Mouse (Mus musculus) stomach, embryonic 14.5 days (tissue): Measurements from ENCODE around the gene Nes. TPM values are rescaled to one million over a fixed set of nuclear protein-coding genes. Genes with fewer than 3 reads are reported as not detected.
A peak's percentile ranks its signal among the peaks of the same experiment; 100 is the strongest.

Source experiments
- ATAC-seq: fragments of 200-750 bp; cut with Nextera tagmentation; 2 replicates; pipeline ENCODE4 v1.8.0; 2017; ENCODE audit warnings: low read depth, moderate TSS enrichment; ENCODE audit not compliant: insufficient number of reproducible peaks, insufficient read depth, low FRiP score
- H3K27ac ChIP-seq: fragments of 300-500 bp; sonication (generic); 2 replicates; pipeline ENCODE4 v1.5.1; 2014; ENCODE audit warnings: mild to moderate bottlenecking, low read length, moderate library complexity, mixed read lengths
- H3K27me3 ChIP-seq: fragments of 300-500 bp; sonication (generic); 2 replicates; pipeline ENCODE4 v1.6.1; 2014; ENCODE audit warnings: low read length, control low read depth, mixed read lengths; ENCODE audit not compliant: control insufficient read depth, insufficient read depth
- H3K36me3 ChIP-seq: fragments of 300-500 bp; sonication (generic); 2 replicates; pipeline ENCODE4 v1.6.1; 2014; ENCODE audit warnings: mild to moderate bottlenecking, control low read depth, low read length, moderate library complexity, mixed read lengths; ENCODE audit not compliant: control insufficient read depth, insufficient read depth
- H3K4me1 ChIP-seq: fragments of 300-500 bp; sonication (generic); 2 replicates; pipeline ENCODE4 v1.6.1; 2014; ENCODE audit warnings: low read length, control low read depth, mixed read lengths; ENCODE audit not compliant: control insufficient read depth, insufficient read depth
- H3K4me2 ChIP-seq: fragments of 300-500 bp; sonication (generic); replicated peaks from 2 replicates; pipeline ENCODE4 v1.6.1; 2014; ENCODE audit warnings: low read depth, low read length, control low read depth
- H3K4me3 ChIP-seq: fragments of 300-500 bp; sonication (generic); 2 replicates; pipeline ENCODE4 v1.5.1; 2014; ENCODE audit warnings: low read depth, low read length, control low read depth
- H3K9ac ChIP-seq: fragments of 300-500 bp; sonication (generic); replicated peaks from 2 replicates; pipeline ENCODE4 v1.6.1; 2014; ENCODE audit warnings: low read depth, mild to moderate bottlenecking, control low read depth, low read length, moderate library complexity, mixed read lengths
- H3K9me3 ChIP-seq: fragments of 300-500 bp; sonication (generic); 2 replicates; pipeline ENCODE4 v1.6.1; 2016; ENCODE audit warnings: low read depth, low read length, control low read depth; ENCODE audit not compliant: control insufficient read depth
- WGBS: fragments of 180-500 bp; shearing (Covaris S2); extraction: QIAGEN DNeasy Blood & Tissue Kit; methylation state at CpG from one replicate; pipeline ENCODE4 v1.1.7; 2014; 5-methylcytosine and 5-hydroxymethylcytosine counted together
- polyA plus RNA-seq: library from polyadenylated mRNA; unstranded; fragments of >200 nt; fragmentation: Nextera tagmentation; extraction: Ambion mirVana; gene quantifications from 2 replicates; pipeline ENCODE4 v1.2.1, GENCODE M21; 2014

The Nes gene
- polyA plus RNA-seq, 1 experiment from 2014 or later: 10.5 TPM

DNA sequence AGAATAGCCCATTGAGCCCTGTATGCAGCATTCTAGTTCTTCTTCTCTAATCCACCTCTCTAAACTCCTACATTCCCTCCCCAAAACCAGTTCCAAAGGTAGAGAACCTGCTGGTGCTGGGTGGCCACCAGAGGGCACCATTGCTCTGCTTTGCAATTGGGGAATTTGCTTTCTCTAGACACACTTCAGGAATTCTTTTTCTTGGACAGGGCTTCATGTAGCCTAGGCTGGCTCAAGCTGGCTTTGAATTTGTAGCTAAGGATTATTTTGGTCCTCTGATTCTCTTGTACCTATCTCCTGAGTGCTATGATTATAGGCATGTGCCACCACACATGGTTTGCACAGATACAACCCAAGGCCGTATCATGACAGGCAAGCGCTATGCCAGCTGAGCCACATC, 35.1 kb upstream of the Nes start:
- H3K9me3 ChIP-seq: no peaks in the 10 kb centered on the region

DNA sequence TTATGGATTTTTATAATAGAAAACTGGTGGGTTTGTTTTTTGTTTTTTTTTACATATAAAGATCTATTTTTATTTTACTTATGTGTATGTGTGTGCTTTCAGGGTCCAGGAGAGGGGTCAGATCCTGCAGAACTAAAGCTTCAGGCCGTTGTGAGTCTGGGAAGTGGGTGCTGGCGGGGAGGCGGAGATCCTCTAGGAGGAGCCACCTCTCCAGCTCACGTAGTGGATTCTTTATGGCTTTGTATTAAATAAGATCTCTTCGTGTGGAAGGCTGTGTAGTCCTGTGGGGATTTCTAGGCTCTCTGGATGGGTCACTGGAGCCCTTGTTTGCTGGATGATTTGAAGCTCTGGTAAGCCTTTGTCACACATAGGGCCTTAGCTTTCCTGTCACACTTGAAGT, 30.3 kb upstream of the Nes start:
- H3K4me1 ChIP-seq: 0 out of 2 replicates have a peak, but pooled peaks cover 3% of the 10 kb centered on the region
- H3K9ac ChIP-seq: no peak overlapping the region
- H3K27ac ChIP-seq: no peak overlapping the region
- 68% methylated on average over 5 of the region's 5 CpGs for WGBS
- no peak overlapping the region for H3K4me3 ChIP-seq
- no peaks in the 10 kb centered on the region for H3K9me3 ChIP-seq
- H3K36me3 ChIP-seq: peaks cover 60% of the 10 kb centered on the region
- H3K27me3 ChIP-seq: no peaks in the 10 kb centered on the region
- H3K4me2 ChIP-seq: no peak overlapping the region
- no peak for ATAC-seq

More for the DNA sequence above, 35.1 kb upstream of the Nes start:
- Histone ChIP-seq H3K4me2 (no peak overlapping the region), H3K27ac (no peak overlapping the region), H3K9ac (no peak overlapping the region; the same call in 1 of the 2 replicates), H3K4me1 (peaks cover 15% of the 10 kb centered on the region), H3K36me3 (peaks cover 62% of the 10 kb centered on the region), H3K4me3 (no peak overlapping the region), H3K27me3 (no peaks in the 10 kb centered on the region)
- WGBS: 94% methylated on average over 2 of the region's 2 CpGs
- 0 out of 2 replicates have a peak, but pooled peaks have one; percentile 58 for ATAC-seq

DNA sequence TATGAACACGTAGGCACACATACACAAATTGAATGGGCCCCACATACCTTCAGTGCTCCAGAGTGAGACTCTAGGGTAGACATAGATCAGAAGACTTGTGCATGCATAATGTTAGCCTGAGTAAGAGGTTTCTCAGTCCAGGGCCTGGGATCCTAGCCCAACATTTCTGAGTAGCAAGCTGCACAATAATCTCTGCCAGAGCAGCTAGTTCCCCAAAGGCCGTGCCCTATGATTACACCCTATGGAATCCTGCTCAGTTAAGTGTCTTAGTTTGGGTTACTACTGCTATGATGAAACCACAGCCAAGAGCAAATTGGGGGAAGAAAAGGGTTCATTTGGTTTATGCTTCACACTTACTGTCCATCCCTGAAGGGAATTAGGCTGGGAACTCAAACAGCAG, 28.4 kb upstream of the Nes start:
- H3K9me3 ChIP-seq: no peaks in the 10 kb centered on the region
- H3K4me1 ChIP-seq: peaks cover 14% of the 10 kb centered on the region
- H3K36me3 ChIP-seq: peaks cover 50% of the 10 kb centered on the region
- H3K9ac ChIP-seq: no peak overlapping the region
- 92% methylated on average over 2 of the region's 2 CpGs for WGBS
- ATAC-seq: no peak
- H3K4me3 ChIP-seq: no peak overlapping the region
- H3K4me2 ChIP-seq: no peak overlapping the region
- H3K27ac ChIP-seq: no peak overlapping the region
- H3K27me3 ChIP-seq: no peaks in the 10 kb centered on the region

DNA sequence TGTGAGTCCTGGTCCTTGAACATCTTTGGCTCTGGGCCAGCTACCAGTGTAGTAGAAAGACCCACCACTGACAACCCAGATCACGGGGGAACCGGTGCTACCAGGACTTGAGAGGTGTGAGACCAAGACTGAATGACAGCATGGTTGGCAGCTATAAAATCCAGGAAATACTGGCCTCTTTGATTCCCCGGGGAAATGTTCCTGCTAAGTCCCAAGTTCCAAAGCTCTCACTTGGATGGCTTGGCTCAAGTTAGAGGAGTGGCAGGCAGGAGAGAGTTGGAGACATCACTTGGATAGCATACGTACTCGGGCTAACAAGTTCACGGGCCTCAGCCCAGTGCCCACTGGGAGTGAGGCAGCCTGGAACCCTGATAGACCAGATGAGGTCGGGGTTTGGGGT, 27.3 kb upstream of the Nes start:
- Histone ChIP-seq H3K4me3 (no peak overlapping the region), H3K4me1 (peaks cover 25% of the 10 kb centered on the region), H3K9ac (no peak overlapping the region), H3K4me2 (no peak overlapping the region), H3K27me3 (no peaks in the 10 kb centered on the region), H3K27ac (no peak overlapping the region), H3K9me3 (no peaks in the 10 kb centered on the region), H3K36me3 (peaks cover 40% of the 10 kb centered on the region)
- WGBS: 80% methylated on average over 7 of the region's 7 CpGs
- no peak for ATAC-seq

DNA sequence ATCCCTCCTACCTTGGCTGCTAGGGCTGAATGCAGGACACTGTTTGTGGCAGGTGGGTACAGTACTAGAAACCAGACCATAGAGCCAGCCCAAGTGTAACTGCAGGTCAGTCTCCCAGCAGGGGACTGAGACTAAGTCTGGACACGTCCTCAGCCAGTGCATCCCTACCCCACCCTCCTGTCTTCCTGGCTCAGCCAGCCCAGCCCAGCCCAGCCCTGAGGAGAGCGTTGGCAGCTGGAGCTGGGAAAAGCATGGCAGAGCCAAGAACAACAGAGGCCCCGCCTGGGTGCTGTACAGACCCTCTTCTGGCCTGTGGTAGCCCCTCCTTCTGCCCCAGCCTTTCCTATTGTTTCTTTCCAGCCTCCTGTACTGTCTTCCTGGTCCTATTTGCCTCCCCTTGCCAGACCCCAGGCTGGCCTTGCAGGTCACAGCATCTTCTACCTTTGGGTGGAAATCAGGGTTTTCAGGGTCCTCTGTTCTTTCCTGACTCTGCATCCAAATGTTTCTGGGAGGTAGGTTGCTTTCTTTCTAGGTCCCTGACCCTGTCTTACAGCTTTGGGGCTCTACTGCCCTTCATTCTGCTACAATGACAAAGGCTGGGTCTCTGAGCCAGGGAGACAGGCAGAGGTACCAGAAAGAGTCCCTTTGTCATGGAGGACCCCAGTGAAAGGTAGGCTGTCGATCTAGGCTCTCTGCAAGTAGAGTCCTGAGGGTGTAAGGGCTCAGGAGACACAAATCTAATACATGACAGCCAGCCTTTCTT, 25.9 kb upstream of the Nes start:
- WGBS: 38% methylated on average over 4 of the region's 4 CpGs
- H3K4me3 ChIP-seq: no peak overlapping the region
- H3K4me2 ChIP-seq: no peak overlapping the region
- H3K9ac ChIP-seq: no peak overlapping the region
- ATAC-seq: peak; percentile 44; the same call in 1 of the 2 replicates
- H3K27me3 ChIP-seq: no peaks in the 10 kb centered on the region
- peaks cover 38% of the 10 kb centered on the region for H3K4me1 ChIP-seq
- no peak overlapping the region for H3K27ac ChIP-seq
- H3K9me3 ChIP-seq: no peaks in the 10 kb centered on the region
- peaks cover 26% of the 10 kb centered on the region for H3K36me3 ChIP-seq

DNA sequence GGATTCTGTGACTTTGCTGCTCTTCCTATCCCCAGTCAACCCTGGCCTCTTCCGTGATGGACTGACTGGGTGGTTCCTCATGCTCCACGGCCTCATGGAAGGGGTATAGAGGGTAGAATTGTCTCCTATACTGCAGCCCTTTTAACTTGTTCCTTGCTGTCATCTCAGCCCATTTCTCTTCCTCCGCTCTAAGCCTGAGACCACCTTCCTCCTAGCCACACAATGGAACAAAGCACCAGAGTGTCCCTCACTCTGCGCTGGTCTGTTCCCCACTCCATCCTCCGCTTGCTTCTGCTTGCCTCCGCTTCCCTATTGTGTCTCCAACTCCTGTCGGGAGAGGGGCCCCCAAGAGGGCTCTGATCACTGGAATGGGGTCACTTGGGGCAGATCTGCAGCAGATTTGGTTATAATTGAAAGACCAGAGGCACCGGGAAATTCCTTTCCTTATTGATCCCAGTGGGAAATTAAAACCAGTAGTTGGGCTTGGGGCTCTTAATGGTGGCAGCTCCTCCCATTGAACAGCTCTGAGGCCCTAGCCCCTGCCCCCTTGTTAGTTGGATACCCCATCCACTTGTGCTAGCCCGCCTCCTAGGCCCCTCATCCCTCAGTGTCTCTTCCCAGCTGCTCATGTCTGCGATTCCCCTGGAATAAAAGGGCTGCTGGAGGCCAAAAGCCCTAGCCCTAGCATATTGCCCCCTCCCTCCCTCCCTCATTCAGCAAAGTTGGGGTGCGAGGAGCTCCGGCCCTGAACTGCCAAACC, 24.9 kb upstream of the Nes start:
- H3K9ac ChIP-seq: no peak overlapping the region
- H3K4me1 ChIP-seq: peaks cover 43% of the 10 kb centered on the region
- no peaks in the 10 kb centered on the region for H3K27me3 ChIP-seq
- H3K9me3 ChIP-seq: no peaks in the 10 kb centered on the region
- no peak overlapping the region for H3K4me3 ChIP-seq
- ATAC-seq: no peak
- no peak overlapping the region for H3K4me2 ChIP-seq
- WGBS: 34% methylated on average over 12 of the region's 12 CpGs
- no peak overlapping the region for H3K27ac ChIP-seq
- H3K36me3 ChIP-seq: peaks cover 19% of the 10 kb centered on the region

- Histone ChIP-seq H3K27me3 (no peaks in the 10 kb centered on the region), H3K4me3 (no peak overlapping the region), H3K9ac (no peak overlapping the region), H3K36me3 (peaks cover 14% of the 10 kb centered on the region), H3K9me3 (no peaks in the 10 kb centered on the region), H3K27ac (no peak overlapping the region), H3K4me1 (peaks cover 45% of the 10 kb centered on the region), H3K4me2 (no peak overlapping the region)
- ATAC-seq: no peak
- WGBS: 44% methylated on average over 1 of the region's 1 CpGs
These were observed 24.4 kb upstream of the Nes start for GRCm38 (mm10) chr3:87946541-87946860.

DNA sequence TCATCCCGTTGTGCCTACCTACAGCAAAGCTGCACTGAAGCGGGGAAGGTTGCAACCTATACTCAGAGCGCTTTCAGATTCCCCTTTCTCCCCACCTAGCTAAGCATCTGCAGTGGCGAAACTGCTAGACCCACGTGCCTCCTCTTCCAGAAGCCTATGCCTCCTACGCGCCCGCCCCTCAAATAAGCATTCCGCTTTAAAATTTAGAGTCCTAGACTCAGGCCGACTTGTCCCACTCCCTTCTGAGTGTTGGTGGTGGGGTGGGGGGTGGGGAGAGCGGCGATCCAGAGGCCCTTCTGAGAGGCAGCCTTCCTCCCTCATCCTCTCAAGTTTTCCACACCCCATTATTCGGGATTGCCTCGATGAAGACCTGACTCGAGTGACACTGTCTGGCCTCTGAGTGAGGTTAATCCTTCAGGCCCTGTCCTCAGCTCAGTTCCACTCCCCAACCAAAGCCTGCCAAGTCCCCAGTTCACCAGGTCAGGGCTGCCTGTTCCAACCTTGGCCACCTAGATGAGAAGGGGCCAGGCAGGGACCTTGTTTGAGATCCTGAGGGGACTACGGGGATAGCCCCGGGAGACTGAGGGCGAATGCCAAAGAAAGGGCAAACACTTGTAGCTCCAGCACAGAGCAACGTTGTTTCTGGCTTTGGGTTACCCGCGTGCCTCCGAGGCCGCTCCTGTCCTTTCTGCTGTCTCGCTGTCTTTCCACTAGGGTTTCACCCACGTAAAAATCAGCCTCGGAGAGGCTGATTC, 23.6 kb upstream of the Nes start:
- no peak for ATAC-seq
- peak overlapping the region; percentile 26; the same call in 1 of the 2 replicates for H3K4me3 ChIP-seq
- H3K27ac ChIP-seq: no peak overlapping the region
- no peaks in the 10 kb centered on the region for H3K9me3 ChIP-seq
- WGBS: 5% methylated on average over 26 of the region's 26 CpGs
- peak overlapping the region; percentile 68 for H3K4me2 ChIP-seq
- no peaks in the 10 kb centered on the region for H3K27me3 ChIP-seq
- H3K9ac ChIP-seq: peak overlapping the region; percentile 14; the same call in 1 of the 2 replicates
- H3K36me3 ChIP-seq: peaks cover 7% of the 10 kb centered on the region
- H3K4me1 ChIP-seq: peaks cover 47% of the 10 kb centered on the region
